Mouse (Mus musculus) stomach, postnatal 0 days (tissue): ENCODE measurements around the gene Cenpk.

ENCODE experiments used
- CTCF ChIP-seq: IDR thresholded peaks from 2 replicates; pipeline ENCODE4 v1.5.1; 2016; ENCODE audit warnings: antibody characterized with exemption, low read depth, mild to moderate bottlenecking, moderate library complexity
- EP300 ChIP-seq: optimal IDR thresholded peaks from 2 replicates; pipeline ENCODE3; 2016; ENCODE audit warnings: antibody characterized with exemption

- TF ChIP-seq CTCF (no peak), EP300 (no peak)
Measured at GRCm38 (mm10) chr13:104295472-104295871, 67.1 kb downstream of the Cenpk start.
